Mouse (Mus musculus) embryo, embryonic 10.5 days (tissue): ENCODE measurements around the gene Gsdma3.
"Not testable (repeated sequence)": the region's sequence is repeated elsewhere in the genome, so short reads cannot be mapped to it uniquely, and the experiment has no call there.

Experiments
- DNase-seq: peaks from one replicate; pipeline ENCODE4 v3.0.0-alpha.2; 2015; ENCODE audit warnings: low spot score

Gene Gsdma3

GRCm38 (mm10) chr11:98668984-98669383 is 42.8 kb downstream of the Gsdma3 start:
- no peak for DNase-seq

- DNase-seq: no peak
Observed at GRCm38 (mm10) chr11:98671284-98671815, 45.2 kb downstream of the Gsdma3 start.

- no peak for DNase-seq
Observed at GRCm38 (mm10) chr11:98671857-98672256, 45.7 kb downstream of the Gsdma3 start.

GRCm38 (mm10) chr11:98672482-98672881 is 46.3 kb downstream of the Gsdma3 start:
- no peak for DNase-seq

GRCm38 (mm10) chr11:98673136-98673535 is 47.0 kb downstream of the Gsdma3 start:
- peak; percentile 79 for DNase-seq

- DNase-seq: no peak
Observed at GRCm38 (mm10) chr11:98675829-98676363, 49.7 kb downstream of the Gsdma3 start.

GRCm38 (mm10) chr11:98680023-98680422 is 53.9 kb downstream of the Gsdma3 start:
- DNase-seq: no peak

- not testable (repeated sequence) for DNase-seq
Observed at GRCm38 (mm10) chr11:98680595-98680994, 54.4 kb downstream of the Gsdma3 start.

GRCm38 (mm10) chr11:98681186-98681585 is 55.0 kb downstream of the Gsdma3 start:
- DNase-seq: no peak

- peak; percentile 98 for DNase-seq
Observed at GRCm38 (mm10) chr11:98681786-98682745, 55.9 kb downstream of the Gsdma3 start, which contains the start of gene Psmd3. Psmd3 (plus strand) TSS chr11:98682554.

- peak; percentile 15 for DNase-seq
Observed at GRCm38 (mm10) chr11:98682811-98683210, 56.7 kb downstream of the Gsdma3 start.

GRCm38 (mm10) chr11:98685642-98686041 is 59.5 kb downstream of the Gsdma3 start:
- no peak for DNase-seq

- DNase-seq: no peak
Observed at GRCm38 (mm10) chr11:98686976-98687375, 60.8 kb downstream of the Gsdma3 start.
